Mouse (Mus musculus) embryonic facial prominence, embryonic 14.5 days (tissue): ENCODE results near the gene Odf2. TPM values are rescaled to one million over a fixed set of nuclear protein-coding genes. Genes with fewer than 3 reads are reported as not detected.
A peak's percentile ranks its signal among the peaks of the same experiment; 100 is the strongest.

Experiments used
- ATAC-seq: fragments of 200-750 bp; cut with Nextera tagmentation; 2 replicates; pipeline ENCODE4 v1.8.0; 2017; ENCODE audit warnings: low read depth, moderate number of reproducible peaks, moderate TSS enrichment
- DNase-seq: peaks from one replicate; pipeline ENCODE4 v3.0.0-alpha.2; 2015; ENCODE audit warnings: low spot score
- H3K27ac ChIP-seq: fragments of 300-500 bp; sonication (generic); replicated peaks from 2 replicates; pipeline ENCODE4 v1.5.1; 2014; ENCODE audit warnings: low read depth, mild to moderate bottlenecking, low read length, moderate library complexity
- H3K27me3 ChIP-seq: fragments of 300-500 bp; sonication (generic); replicated peaks from 2 replicates; pipeline ENCODE4 v1.6.1; 2014; ENCODE audit warnings: low read length; ENCODE audit not compliant: control insufficient read depth, insufficient read depth
- H3K36me3 ChIP-seq: fragments of 300-500 bp; sonication (generic); 2 replicates; pipeline ENCODE4 v1.6.1; 2014; ENCODE audit warnings: low read length, mixed read lengths; ENCODE audit not compliant: control insufficient read depth, insufficient read depth
- H3K4me1 ChIP-seq: fragments of 300-500 bp; sonication (generic); 2 replicates; pipeline ENCODE4 v1.6.1; 2014; ENCODE audit warnings: antibody characterized with exemption, low read length; ENCODE audit not compliant: control insufficient read depth, insufficient read depth
- H3K4me2 ChIP-seq: fragments of 300-500 bp; sonication (generic); 2 replicates; pipeline ENCODE4 v1.6.1; 2014; ENCODE audit warnings: low read depth, mild to moderate bottlenecking, low read length, moderate library complexity, mixed read lengths
- H3K4me3 ChIP-seq: fragments of 300-500 bp; sonication (generic); 2 replicates; pipeline ENCODE4 v1.5.1; 2014; ENCODE audit warnings: low read depth, mild to moderate bottlenecking, low read length
- H3K9ac ChIP-seq: fragments of 300-500 bp; sonication (generic); 2 replicates; pipeline ENCODE4 v1.6.1; 2014; ENCODE audit warnings: low read depth, mild to moderate bottlenecking, low read length, moderate library complexity, mixed read lengths
- H3K9me3 ChIP-seq: fragments of 300-500 bp; sonication (generic); 2 replicates; pipeline ENCODE4 v1.6.1; 2016; ENCODE audit warnings: low read length; ENCODE audit not compliant: control insufficient read depth
- WGBS: fragments of 180-500 bp; shearing (Covaris S2); extraction: QIAGEN DNeasy Blood & Tissue Kit; methylation state at CpG from one replicate; pipeline ENCODE4 v1.1.7; 2014; 5-methylcytosine and 5-hydroxymethylcytosine counted together
- polyA plus RNA-seq: library from polyadenylated mRNA; unstranded; fragments of >200 nt; fragmentation: Nextera tagmentation; extraction: Ambion mirVana; gene quantifications from 2 replicates; pipeline ENCODE4 v1.2.1, GENCODE M21; 2014

The Odf2 gene
- polyA plus RNA-seq, 1 experiment from 2014 or later: 35.6 TPM

DNA sequence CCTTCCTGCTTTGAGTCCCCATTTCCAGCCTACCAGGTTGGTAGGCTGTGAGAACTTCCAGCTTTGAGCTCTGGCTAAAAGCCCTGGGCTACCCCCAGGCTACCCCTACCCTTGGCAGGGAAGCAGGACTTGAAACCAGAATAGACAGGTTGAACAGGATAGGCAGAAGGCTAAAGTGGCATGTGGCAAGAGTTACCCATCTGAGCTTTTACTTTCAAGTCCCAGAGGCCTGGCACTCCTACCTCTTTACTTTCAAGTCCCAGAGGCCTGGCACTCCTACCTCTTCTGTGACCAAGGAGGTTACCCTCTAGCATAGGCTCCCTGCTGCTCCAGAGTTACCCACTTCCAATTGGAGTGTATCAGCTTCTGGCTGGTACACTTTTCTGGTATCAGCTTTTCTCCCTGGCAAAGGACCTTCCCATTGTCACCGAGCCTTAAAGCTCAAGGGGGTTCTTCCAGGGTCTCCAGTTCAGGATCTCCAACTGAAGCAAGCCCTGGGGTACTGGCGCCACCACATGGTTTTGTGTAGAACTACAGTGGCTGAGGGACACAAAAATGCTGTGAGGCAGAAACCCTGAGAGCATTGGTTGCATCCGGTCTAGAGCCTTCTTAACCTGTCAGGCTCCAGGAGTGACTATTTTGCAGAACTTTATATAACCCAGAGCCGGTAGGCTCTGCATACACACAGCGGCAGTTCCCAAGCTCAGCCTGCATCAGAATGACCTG, 30.1 kb upstream of the Odf2 start:
- no peak overlapping the region for H3K4me2 ChIP-seq
- H3K9ac ChIP-seq: no peak overlapping the region
- no peak overlapping the region for H3K4me3 ChIP-seq
- no peak for ATAC-seq
- 7% methylated on average over 5 of the region's 5 CpGs for WGBS
- DNase-seq: no peak
- H3K27me3 ChIP-seq: 0 out of 2 replicates have a peak, but pooled peaks cover 3% of the 10 kb centered on the region
- no peaks in the 10 kb centered on the region for H3K36me3 ChIP-seq
- H3K4me1 ChIP-seq: no peaks in the 10 kb centered on the region
- no peaks in the 10 kb centered on the region for H3K9me3 ChIP-seq
- H3K27ac ChIP-seq: no peak overlapping the region

DNA sequence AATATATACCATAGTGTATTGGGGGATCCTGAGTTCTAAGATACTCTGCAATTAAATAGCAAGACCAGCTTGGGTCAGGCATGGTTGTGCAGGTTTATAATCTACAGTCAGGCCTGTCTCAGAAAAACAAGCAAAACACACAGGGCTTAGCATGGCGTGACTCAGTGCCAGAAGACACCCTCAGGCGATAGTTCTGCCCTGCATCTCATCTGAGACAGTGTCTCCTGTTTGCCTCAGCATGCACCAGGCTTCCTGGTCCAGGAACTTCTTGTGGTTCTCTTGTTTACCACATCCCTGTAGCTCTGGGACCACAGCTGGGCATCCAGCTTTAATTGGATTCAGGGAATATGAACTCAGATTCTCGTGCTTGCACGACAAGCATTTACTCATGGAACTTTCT, 23.9 kb upstream of the Odf2 start:
- Histone ChIP-seq H3K9me3 (no peaks in the 10 kb centered on the region), H3K36me3 (no peaks in the 10 kb centered on the region), H3K27ac (no peak overlapping the region), H3K4me2 (no peak overlapping the region), H3K9ac (no peak overlapping the region), H3K4me1 (peaks cover 3% of the 10 kb centered on the region; the same call in 1 of the 2 replicates), H3K4me3 (no peak overlapping the region), H3K27me3 (no peaks in the 10 kb centered on the region)
- 49% methylated on average over 4 of the region's 4 CpGs for WGBS
- ATAC-seq (no peak), DNase-seq (no peak)

DNA sequence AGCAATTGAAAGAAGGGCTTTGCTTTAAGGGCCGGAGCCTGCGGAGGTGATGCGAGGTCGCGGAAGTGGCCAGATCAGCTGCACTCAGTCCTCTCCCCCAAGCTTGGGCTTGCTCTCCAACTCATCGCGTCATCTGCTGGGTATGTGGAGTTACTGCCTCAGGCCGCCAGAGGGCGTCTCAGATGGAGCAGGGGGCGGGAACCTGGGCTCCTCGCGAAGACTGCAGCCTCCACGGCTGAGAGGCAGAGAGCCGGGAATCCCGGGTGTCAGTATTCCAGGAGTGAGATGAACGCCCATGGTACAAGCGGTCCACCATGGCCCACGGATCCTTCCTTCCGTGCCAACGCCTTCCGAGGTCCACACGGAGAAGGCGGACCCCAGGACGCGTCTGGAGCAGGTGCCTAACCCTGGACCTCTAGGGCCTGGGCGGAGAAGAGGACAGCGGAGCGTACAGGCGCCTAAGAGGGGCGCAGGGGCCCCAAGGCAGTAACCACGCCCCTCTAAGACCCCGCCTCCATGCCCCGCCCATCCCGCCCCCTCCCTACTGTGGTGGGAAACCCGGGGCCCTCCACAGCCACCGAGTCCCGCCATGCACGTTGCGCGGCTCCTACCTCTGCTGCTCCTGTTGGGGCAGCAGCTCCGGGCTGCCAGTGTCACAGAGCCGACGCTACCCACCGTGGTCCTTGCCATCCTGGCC, 19.9 kb upstream of the Odf2 start, which contains the start of gene Cercam:
Gene Cercam, plus strand, starts transcription at position 216 of the 697 bp plus-strand sequence.
- Histone ChIP-seq H3K4me2 (peak within 1 kb of the TSS; percentile 82), H3K36me3 (peaks cover 14% of the 10 kb centered on the region; the same call in 1 of the 2 replicates), H3K9ac (peak within 1 kb of the TSS; percentile 69), H3K27ac (peak within 1 kb of the TSS; percentile 83), H3K9me3 (no peaks in the 10 kb centered on the region), H3K4me3 (peak within 1 kb of the TSS; percentile 51), H3K4me1 (peaks cover 3% of the 10 kb centered on the region; the same call in 1 of the 2 replicates), H3K27me3 (no peaks in the 10 kb centered on the region)
- ATAC-seq (peak; percentile 93), DNase-seq (peak; percentile 95)
- WGBS: under 1% methylated on average over 25 of the region's 44 CpGs

DNA sequence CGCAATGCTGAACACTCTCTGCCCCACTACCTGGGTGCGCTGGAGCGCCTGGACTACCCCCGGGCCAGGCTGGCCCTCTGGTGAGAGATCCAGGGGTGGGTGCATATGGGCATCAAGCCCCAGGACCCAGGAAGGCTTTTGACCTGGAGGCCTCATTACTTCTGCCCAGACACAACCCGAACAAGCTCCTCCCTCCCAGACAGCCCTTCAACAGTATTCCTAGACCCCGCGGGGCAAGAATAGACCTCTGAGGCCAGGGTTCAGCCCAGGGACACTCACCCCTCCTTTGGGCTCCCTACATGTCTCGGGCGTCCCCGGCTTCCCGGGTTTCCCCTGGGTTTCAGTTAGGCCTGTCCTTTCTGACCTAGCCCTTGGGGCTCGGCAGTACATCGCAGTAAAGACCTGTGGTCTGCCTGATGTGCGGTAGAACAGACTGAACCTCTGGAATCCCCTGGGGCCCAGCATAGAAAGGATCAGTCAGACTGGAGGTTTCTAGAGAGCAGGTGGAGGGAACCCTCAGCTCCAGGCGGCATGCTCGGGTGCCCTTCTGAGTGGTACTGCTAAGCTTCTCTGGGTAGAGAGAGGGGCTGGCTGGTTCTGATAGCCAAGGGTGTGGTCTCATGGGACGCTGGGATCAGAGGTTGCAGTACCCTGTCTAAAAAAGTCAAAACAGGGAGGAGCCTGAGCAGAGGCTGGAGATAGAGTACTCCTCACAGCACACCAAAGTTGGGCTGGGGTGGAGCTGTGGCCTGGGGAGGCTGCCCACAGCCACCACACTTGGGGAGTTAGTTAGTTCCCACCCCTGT, 19.2 kb upstream of the Odf2 start:
- H3K4me3 ChIP-seq: peak overlapping the region; percentile 51
- H3K36me3 ChIP-seq: peaks cover 14% of the 10 kb centered on the region; the same call in 1 of the 2 replicates
- DNase-seq: peak; percentile 68
- peak overlapping the region; percentile 82 for H3K4me2 ChIP-seq
- H3K9me3 ChIP-seq: no peaks in the 10 kb centered on the region
- 6% methylated on average over 12 of the region's 17 CpGs for WGBS
- ATAC-seq: peak; percentile 45
- peak overlapping the region; percentile 69 for H3K9ac ChIP-seq
- H3K27me3 ChIP-seq: no peaks in the 10 kb centered on the region
- peaks cover 3% of the 10 kb centered on the region; the same call in 1 of the 2 replicates for H3K4me1 ChIP-seq
- peak overlapping the region; percentile 83 for H3K27ac ChIP-seq

DNA sequence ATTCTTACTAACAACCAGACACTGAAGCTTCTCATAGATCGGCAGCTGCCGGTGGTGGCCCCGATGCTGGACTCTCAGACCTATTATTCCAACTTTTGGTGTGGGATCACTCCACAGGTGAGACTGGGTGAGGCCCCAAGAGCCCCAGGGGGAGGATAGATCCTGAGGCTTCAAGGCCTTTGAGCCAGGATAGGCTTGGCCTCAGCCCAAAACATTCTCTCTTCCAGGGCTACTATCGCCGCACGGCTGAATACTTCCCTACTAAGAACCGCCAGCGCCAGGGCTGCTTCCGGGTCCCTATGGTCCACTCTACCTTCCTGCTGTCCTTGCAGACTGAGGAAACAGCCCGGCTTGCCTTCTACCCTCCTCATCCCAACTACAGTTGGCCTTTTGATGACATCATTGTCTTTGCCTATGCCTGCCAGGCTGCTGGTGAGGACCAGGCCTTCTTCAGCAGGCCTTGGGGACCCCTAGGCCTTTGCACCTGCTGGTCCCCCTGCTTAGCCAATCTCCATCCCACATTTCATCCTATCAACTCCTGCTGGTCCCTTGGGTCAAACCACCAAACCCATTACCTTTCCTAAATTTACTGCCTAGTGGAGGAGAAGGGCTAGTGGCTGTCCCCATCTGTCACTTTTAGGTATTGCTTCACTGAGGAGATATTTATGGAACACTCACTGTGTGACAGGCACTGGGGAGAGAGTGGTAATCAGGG, 16.3 kb upstream of the Odf2 start:
- Histone ChIP-seq H3K4me2 (no peak overlapping the region), H3K4me1 (peaks cover 3% of the 10 kb centered on the region; the same call in 1 of the 2 replicates), H3K27ac (no peak overlapping the region), H3K9me3 (no peaks in the 10 kb centered on the region), H3K27me3 (no peaks in the 10 kb centered on the region), H3K36me3 (peaks cover 25% of the 10 kb centered on the region; the same call in 1 of the 2 replicates), H3K4me3 (no peak overlapping the region), H3K9ac (no peak overlapping the region)
- 94% methylated on average over 9 of the region's 10 CpGs for WGBS
- no peak for ATAC-seq
- DNase-seq: no peak

DNA sequence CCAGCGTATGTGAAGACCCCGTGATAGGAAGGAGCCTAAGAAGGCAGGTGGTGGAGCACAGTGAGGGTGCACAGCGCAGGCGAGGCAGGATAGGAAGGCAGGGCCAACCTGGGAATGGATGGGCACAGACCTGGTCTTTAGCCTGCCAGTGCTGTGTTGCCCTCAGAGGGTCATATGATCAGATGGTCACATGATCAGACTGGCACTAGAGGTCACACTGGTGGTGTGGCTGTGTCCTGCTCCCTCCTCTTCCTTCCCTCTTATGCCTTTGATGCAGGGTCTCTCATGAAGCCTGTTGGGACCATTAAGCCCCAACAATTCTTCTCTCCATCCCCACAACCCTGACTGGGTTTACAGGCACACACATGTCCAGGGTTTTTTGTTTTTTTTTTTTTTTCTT, 15.2 kb upstream of the Odf2 start:
- Histone ChIP-seq H3K4me3 (no peak overlapping the region), H3K27me3 (no peaks in the 10 kb centered on the region), H3K27ac (no peak overlapping the region), H3K9me3 (no peaks in the 10 kb centered on the region), H3K36me3 (peaks cover 25% of the 10 kb centered on the region; the same call in 1 of the 2 replicates), H3K4me2 (no peak overlapping the region), H3K4me1 (0 out of 2 replicates have a peak, but pooled peaks cover 3% of the 10 kb centered on the region), H3K9ac (no peak overlapping the region)
- ATAC-seq: no peak
- WGBS: 83% methylated on average over 4 of the region's 4 CpGs
- DNase-seq: no peak

DNA sequence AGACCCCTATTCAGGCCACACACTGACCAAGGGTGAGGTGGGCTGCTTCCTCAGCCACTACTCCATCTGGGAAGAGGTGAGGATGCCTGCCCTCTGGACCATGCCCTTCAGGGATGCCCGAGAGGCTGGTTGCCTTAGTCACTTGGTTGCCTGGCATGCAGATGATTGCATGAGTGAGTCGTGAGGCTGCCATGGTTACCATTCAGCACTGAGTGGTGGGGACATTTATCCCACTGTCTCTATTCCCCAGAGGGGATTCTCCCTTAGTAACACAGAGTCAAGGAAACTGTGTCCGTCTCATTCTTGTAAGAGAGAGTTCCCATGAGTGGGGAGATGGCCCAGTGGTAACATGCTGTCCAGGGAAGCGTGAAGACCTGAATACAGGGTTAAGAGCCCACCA, 11.0 kb upstream of the Odf2 start:
- Histone ChIP-seq H3K4me2 (no peak overlapping the region), H3K9me3 (no peaks in the 10 kb centered on the region), H3K4me1 (no peaks in the 10 kb centered on the region), H3K27ac (no peak overlapping the region), H3K27me3 (no peaks in the 10 kb centered on the region), H3K9ac (no peak overlapping the region), H3K4me3 (no peak overlapping the region), H3K36me3 (peaks cover 31% of the 10 kb centered on the region)
- ATAC-seq (peak; percentile 27; the same call in 1 of the 2 replicates), DNase-seq (no peak)
- 73% methylated on average over 4 of the region's 4 CpGs for WGBS

DNA sequence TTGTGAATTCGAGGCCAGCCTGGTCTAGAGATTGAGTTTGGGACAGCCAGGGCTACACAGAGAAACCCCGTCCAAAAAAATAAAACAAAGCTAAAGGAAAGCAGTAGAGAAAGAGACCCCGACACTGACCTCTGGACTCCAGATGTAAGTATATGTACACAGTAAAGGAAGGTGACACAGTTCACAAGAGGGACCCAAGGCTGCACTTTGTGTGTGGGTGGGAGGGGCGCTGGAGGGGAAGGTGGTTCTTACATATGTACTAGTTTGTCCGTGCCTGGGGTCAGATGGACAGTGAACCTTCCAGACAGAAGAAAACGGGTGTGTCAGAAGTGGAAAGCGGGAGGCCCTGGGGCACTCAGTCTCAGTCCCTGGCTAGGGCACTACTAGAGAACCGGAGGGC, 9.8 kb upstream of the Odf2 start:
- Histone ChIP-seq H3K9me3 (no peaks in the 10 kb centered on the region), H3K4me2 (no peak overlapping the region), H3K9ac (no peak overlapping the region), H3K27ac (no peak overlapping the region), H3K27me3 (no peaks in the 10 kb centered on the region), H3K36me3 (peaks cover 26% of the 10 kb centered on the region; the same call in 1 of the 2 replicates), H3K4me1 (no peaks in the 10 kb centered on the region), H3K4me3 (no peak overlapping the region)
- no peak for ATAC-seq
- WGBS: 70% methylated on average over 8 of the region's 8 CpGs
- DNase-seq: no peak
